Mouse (Mus musculus) G1E-ER4 (cell line): ENCODE measurements around the gene Fam161a. TPM values are rescaled to one million over a fixed set of nuclear protein-coding genes. Genes with fewer than 3 reads are reported as not detected.

Experiments
- GATA1 ChIP-seq: IDR thresholded peaks from one replicate; pipeline ENCODE4 v1.8.0; 2012; ENCODE audit warnings: low read length, inconsistent platforms
- polyA plus RNA-seq: library from polyadenylated mRNA; stranded (reverse); fragments of >175 nt; gene quantifications from 2 replicates; pipeline ENCODE4 v1.2.3, GENCODE M21; 2012

Fam161a gene
- polyA plus RNA-seq, 1 experiment, result 0.17 TPM

DNA sequence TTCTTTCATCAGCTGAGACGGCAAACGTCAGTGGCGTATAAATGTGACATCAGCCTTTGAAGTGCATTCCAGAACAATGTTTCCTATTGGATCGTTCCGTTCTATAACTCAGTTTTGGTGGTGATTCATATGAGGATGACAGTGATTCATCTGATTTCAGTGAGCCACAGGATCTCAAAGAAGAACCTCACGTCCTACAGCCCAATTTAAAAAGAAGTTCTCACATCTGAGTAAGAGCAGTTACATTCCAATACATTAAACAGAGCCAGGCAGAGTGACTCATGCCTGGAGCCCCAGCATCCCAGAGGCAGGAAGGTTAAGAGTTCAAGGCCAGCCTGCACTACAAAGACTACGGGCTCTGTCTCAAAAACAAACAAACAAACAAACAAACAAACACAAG, 67.5 kb downstream of the Fam161a start:
- TF ChIP-seq GATA1, result no peak

- no peak for TF ChIP-seq GATA1
These were observed 71.2 kb downstream of the Fam161a start for GRCm38 (mm10) chr11:23078541-23078940.

Other genes with a start within 250 kb of the Fam161a start
- gene B3gnt2, start 146.6 kb upstream of the Fam161a start, polyA plus RNA-seq, result 9.0 and 13.1 TPM in 2 replicates
- gene Zrsr1, start 35.5 kb upstream of the Fam161a start, polyA plus RNA-seq, result 1.8 and 1.9 TPM in 2 replicates
- not detected in 2 replicates for gene Gm28048, start 25.4 kb upstream of the Fam161a start, polyA plus RNA-seq
- gene Commd1, start 25.1 kb upstream of the Fam161a start, polyA plus RNA-seq, result 21.6 and 29.9 TPM in 2 replicates
- gene Cct4, start 17.0 kb upstream of the Fam161a start, polyA plus RNA-seq, result 840 and 1,074 TPM in 2 replicates
- gene Xpo1, start 248.5 kb downstream of the Fam161a start, polyA plus RNA-seq, result 31.8 and 39.2 TPM in 2 replicates